29 mouse cellular contexts compared by ENCODE assay signal in genomic region chr11:82692668-82693067, GRCm38 (mm10).
DNase-seq lines count a peak whose midpoint lies in the region; ATAC-seq lines count a peak whose summit lies in the region.
"Had no signal": no experiment of that assay in that cellular context is flagged by ENCODE, and none has a peak within 500 bp of the region (broad histone marks: within the 10 kb centered on the region; RNA-seq: fewer than 3 reads in every experiment).

No protein-coding gene starts in this region.

- H3K4me2 ChIP-seq in embryonic facial prominence, embryonic 12.5 days (replicated peaks): no peak overlapping the region
- no peak overlapping the region for H3K4me2 ChIP-seq in limb, embryonic 12.5 days
- H3K4me2 ChIP-seq: forebrain, embryonic 12.5 days; heart, embryonic 11.5 days; liver, embryonic 15.5 days; lung, embryonic 15.5 days; neural tube, embryonic 13.5 days had no signal

- peak overlapping the region; percentile 91 for H3K27ac ChIP-seq in embryonic facial prominence, embryonic 12.5 days
- peak overlapping the region; percentile 68; the same call in 1 of the 2 replicates for H3K27ac ChIP-seq in limb, embryonic 12.5 days
- H3K27ac ChIP-seq: forebrain, embryonic 12.5 days; left cerebral cortex, adult 2 months; liver, embryonic 15.5 days; lung, embryonic 15.5 days; neural tube, embryonic 13.5 days; stomach, postnatal 0 days had no signal

- H3K36me3 ChIP-seq in embryonic facial prominence, embryonic 12.5 days: no peaks in the 10 kb centered on the region
- no peaks in the 10 kb centered on the region for H3K36me3 ChIP-seq in limb, embryonic 12.5 days
- H3K36me3 ChIP-seq: forebrain, embryonic 12.5 days; liver, embryonic 15.5 days; lung, embryonic 15.5 days; neural tube, embryonic 13.5 days had no signal

- H3K4me3 ChIP-seq in embryonic facial prominence, embryonic 12.5 days: no peak overlapping the region
- no peak overlapping the region for H3K4me3 ChIP-seq in limb, embryonic 12.5 days (replicated peaks)
- H3K4me3 ChIP-seq: forebrain, embryonic 12.5 days; left cerebral cortex, adult 2 months; liver, embryonic 15.5 days; lung, embryonic 15.5 days; megakaryocyte, embryonic 14.5 days; neural tube, embryonic 13.5 days had no signal

- WGBS in embryonic facial prominence, embryonic 12.5 days: 37% methylated on average over 6 of the region's 6 CpGs
- 54% methylated on average over 6 of the region's 6 CpGs for WGBS in limb, embryonic 12.5 days

- H3K27me3 ChIP-seq in embryonic facial prominence, embryonic 12.5 days: no peaks in the 10 kb centered on the region
- peaks cover 3% of the 10 kb centered on the region; the same call in 1 of the 2 replicates for H3K27me3 ChIP-seq in limb, embryonic 12.5 days
- H3K27me3 ChIP-seq: forebrain, embryonic 12.5 days; liver, embryonic 15.5 days; lung, embryonic 15.5 days; neural tube, embryonic 13.5 days had no signal

- no peak for DNase-seq in frontal cortex, postnatal 25 days (ENCODE audit: low spot score in 2 of 2)
- DNase-seq in brain, adult 2 months (ENCODE audit: low read depth, low spot score): peak; percentile 68
- DNase-seq in adrenal gland, adult 18-20 months (ENCODE audit: low spot score in 2 of 2): no peak
- DNase-seq in layer of hippocampus, postnatal 36 days: no peak
- DNase-seq in cerebellum, postnatal 36 days: no peak
- DNase-seq: adrenal gland, adult 2 months; cerebellum, adult 8-10 months; gastrocnemius, postnatal 14 days; heart, adult 11 months; kidney, adult 9 months; kidney, postnatal 14 days; left cerebral cortex, postnatal 4 days; lung, postnatal 36 days; midbrain, embryonic 14.5 days; retina, postnatal 1 day had no signal

- peak; percentile 64 for ATAC-seq in frontal cortex, adult (ENCODE audit: low TSS enrichment)
- ATAC-seq in embryonic facial prominence, embryonic 12.5 days (ENCODE audit: insufficient number of reproducible peaks, insufficient read depth, low FRiP score, low TSS enrichment): 0 out of 2 replicates have a peak, but pooled peaks have one; percentile 38
- no peak for ATAC-seq in limb, embryonic 12.5 days (ENCODE audit: insufficient number of reproducible peaks, insufficient read depth, low FRiP score, low TSS enrichment, low read depth)
- ATAC-seq: hindbrain, embryonic 16.5 days; intestine, embryonic 16.5 days; Patski had no signal

- H3K4me1 ChIP-seq in embryonic facial prominence, embryonic 12.5 days: peaks cover 17% of the 10 kb centered on the region; the same call in 1 of the 2 replicates
- H3K4me1 ChIP-seq in limb, embryonic 12.5 days (replicated peaks): no peaks in the 10 kb centered on the region
- H3K4me1 ChIP-seq: liver, embryonic 15.5 days; lung, embryonic 15.5 days; megakaryocyte, embryonic 14.5 days had no signal

- no peak overlapping the region for H3K9ac ChIP-seq in embryonic facial prominence, embryonic 12.5 days
- no peak overlapping the region for H3K9ac ChIP-seq in limb, embryonic 12.5 days (replicated peaks)
- H3K9ac ChIP-seq: forebrain, embryonic 12.5 days; liver, embryonic 15.5 days; lung, embryonic 15.5 days; neural tube, embryonic 13.5 days had no signal

- no peaks in the 10 kb centered on the region for H3K9me3 ChIP-seq in embryonic facial prominence, embryonic 12.5 days
- H3K9me3 ChIP-seq in limb, embryonic 12.5 days: no peaks in the 10 kb centered on the region
- H3K9me3 ChIP-seq: forebrain, embryonic 12.5 days; liver, embryonic 15.5 days; lung, embryonic 15.5 days; megakaryocyte, embryonic 14.5 days; neural tube, embryonic 13.5 days had no signal
